Mouse (Mus musculus) ZHBTc4 (cell line): ENCODE results near the gene Ephb1.

Experiments
- DNase-seq: peaks from one replicate; pipeline ENCODE4 v3.0.0-alpha.2; 2011; ENCODE audit warnings: low read depth, low spot score

Ephb1 gene

GRCm38 (mm10) chr9:102249124-102249816 lies 105.2 kb downstream of the Ephb1 start:
- DNase-seq: no peak

GRCm38 (mm10) chr9:102245551-102245950 lies 108.9 kb downstream of the Ephb1 start:
- DNase-seq: no peak

- DNase-seq: peak; percentile 57
These were observed 111.2 kb downstream of the Ephb1 start for GRCm38 (mm10) chr9:102243296-102243695.

- DNase-seq: no peak
These were observed 112.9 kb downstream of the Ephb1 start for GRCm38 (mm10) chr9:102241546-102241945.

- no peak for DNase-seq
These were observed 114.3 kb downstream of the Ephb1 start for GRCm38 (mm10) chr9:102240215-102240614.

GRCm38 (mm10) chr9:102235444-102235951 lies 119.0 kb downstream of the Ephb1 start:
- peak; percentile 60 for DNase-seq

GRCm38 (mm10) chr9:102231248-102231647 lies 123.2 kb downstream of the Ephb1 start:
- DNase-seq: no peak

- DNase-seq: peak; percentile 78
These were observed 137.5 kb downstream of the Ephb1 start for GRCm38 (mm10) chr9:102216746-102217566.

GRCm38 (mm10) chr9:102212036-102212383 lies 142.5 kb downstream of the Ephb1 start:
- DNase-seq: no peak

- peak; percentile 23 for DNase-seq
These were observed 143.0 kb downstream of the Ephb1 start for GRCm38 (mm10) chr9:102211296-102212035.

GRCm38 (mm10) chr9:102205518-102205917 lies 149.0 kb downstream of the Ephb1 start:
- peak; percentile 88 for DNase-seq

- no peak for DNase-seq
These were observed 152.6 kb downstream of the Ephb1 start for GRCm38 (mm10) chr9:102201867-102202266.

- DNase-seq: no peak
These were observed 157.6 kb downstream of the Ephb1 start for GRCm38 (mm10) chr9:102196856-102197255.

- no peak for DNase-seq
These were observed 160.4 kb downstream of the Ephb1 start for GRCm38 (mm10) chr9:102194063-102194462.

- no peak for DNase-seq
These were observed 161.5 kb downstream of the Ephb1 start for GRCm38 (mm10) chr9:102192724-102193685.

GRCm38 (mm10) chr9:102190058-102190457 lies 164.4 kb downstream of the Ephb1 start:
- peak; percentile 42 for DNase-seq

- DNase-seq: peak; percentile 37
These were observed 165.1 kb downstream of the Ephb1 start for GRCm38 (mm10) chr9:102189406-102189805.

GRCm38 (mm10) chr9:102183663-102184274 lies 170.7 kb downstream of the Ephb1 start:
- no peak for DNase-seq

- DNase-seq: no peak
These were observed 172.5 kb downstream of the Ephb1 start for GRCm38 (mm10) chr9:102181810-102182490.

GRCm38 (mm10) chr9:102181276-102181675 lies 173.2 kb downstream of the Ephb1 start:
- DNase-seq: no peak
